Mouse (Mus musculus) midbrain, embryonic 16.5 days (tissue): Measurements from ENCODE around the gene March10. TPM values are rescaled to one million over a fixed set of nuclear protein-coding genes. Genes with fewer than 3 reads are reported as not detected.

ENCODE experiments used
- ATAC-seq: fragments of 200-750 bp; cut with Nextera tagmentation; 2 replicates; pipeline ENCODE4 v1.8.0; 2017; ENCODE audit warnings: moderate TSS enrichment
- H3K27ac ChIP-seq: fragments of 300-500 bp; sonication (generic); 2 replicates; pipeline ENCODE4 v1.5.1; 2014; ENCODE audit warnings: mild to moderate bottlenecking, low read length, mixed read lengths
- H3K27me3 ChIP-seq: fragments of 300-500 bp; sonication (generic); 2 replicates; pipeline ENCODE4 v1.6.1; 2014; ENCODE audit warnings: low read depth, low read length, mixed read lengths; ENCODE audit not compliant: control insufficient read depth, insufficient read depth
- H3K36me3 ChIP-seq: fragments of 300-500 bp; sonication (generic); 2 replicates; pipeline ENCODE4 v1.6.1; 2014; ENCODE audit warnings: mild to moderate bottlenecking, low read length, moderate library complexity, mixed read lengths; ENCODE audit not compliant: control insufficient read depth, insufficient read depth
- H3K4me1 ChIP-seq: fragments of 300-500 bp; sonication (generic); 2 replicates; pipeline ENCODE4 v1.6.1; 2014; ENCODE audit warnings: mild to moderate bottlenecking, low read length, mixed read lengths; ENCODE audit not compliant: control insufficient read depth, insufficient read depth
- H3K4me2 ChIP-seq: fragments of 300-500 bp; sonication (generic); 2 replicates; pipeline ENCODE4 v1.6.1; 2014; ENCODE audit warnings: mild to moderate bottlenecking, low read length, mixed read lengths
- H3K4me3 ChIP-seq: fragments of 300-500 bp; sonication (generic); 2 replicates; pipeline ENCODE4 v1.5.1; 2014; ENCODE audit warnings: low read depth, mild to moderate bottlenecking, low read length, moderate library complexity, mixed read lengths
- H3K9ac ChIP-seq: fragments of 300-500 bp; sonication (generic); 2 replicates; pipeline ENCODE4 v1.6.1; 2014; ENCODE audit warnings: low read depth, low read length, mixed read lengths
- H3K9me3 ChIP-seq: fragments of 300-500 bp; sonication (generic); replicated peaks from 2 replicates; pipeline ENCODE4 v1.6.1; 2014; ENCODE audit warnings: mild to moderate bottlenecking, low read length, mixed read lengths; ENCODE audit not compliant: control insufficient read depth, poor library complexity, severe bottlenecking
- WGBS: fragments of 180-500 bp; shearing (Covaris S2); extraction: QIAGEN DNeasy Blood & Tissue Kit; methylation state at CpG from one replicate; pipeline ENCODE4 v1.1.7; 2014; 5-methylcytosine and 5-hydroxymethylcytosine counted together
- polyA plus RNA-seq: library from polyadenylated mRNA; unstranded; fragments of >200 nt; fragmentation: Nextera tagmentation; extraction: Ambion mirVana; gene quantifications from 2 replicates; pipeline ENCODE4 v1.2.1, GENCODE M21; 2015

Gene March10
- polyA plus RNA-seq, 1 experiment from 2014 or later = 0.73 TPM

DNA sequence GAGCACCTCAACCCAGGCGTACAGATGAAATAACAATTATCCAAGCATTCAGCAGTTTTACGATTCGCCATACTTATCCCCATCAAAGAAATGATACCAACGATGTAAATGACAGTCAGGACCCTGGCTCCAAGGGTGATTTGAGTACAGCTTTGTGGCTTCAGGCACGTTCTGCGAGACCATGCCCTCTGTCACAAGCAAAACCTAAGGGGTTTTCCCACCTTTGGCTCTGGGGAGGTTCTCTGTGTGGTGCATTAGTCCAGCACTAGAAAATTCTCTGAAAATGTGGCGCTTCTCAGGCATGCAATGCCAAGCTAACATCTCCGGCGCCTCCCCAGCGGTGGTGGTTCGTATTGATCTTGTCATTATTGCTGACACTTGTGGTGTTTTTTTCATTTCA is 47.1 kb downstream of the March10 start:
- H3K27me3 ChIP-seq = no peaks in the 10 kb centered on the region
- H3K9me3 ChIP-seq = no peaks in the 10 kb centered on the region
- no peak overlapping the region for H3K9ac ChIP-seq
- 90% methylated on average over 11 of the region's 11 CpGs for WGBS
- no peak overlapping the region for H3K4me3 ChIP-seq
- H3K4me1 ChIP-seq = peaks cover 2% of the 10 kb centered on the region; the same call in 1 of the 2 replicates
- no peak for ATAC-seq
- no peak overlapping the region for H3K27ac ChIP-seq
- H3K36me3 ChIP-seq = no peaks in the 10 kb centered on the region
- no peak overlapping the region for H3K4me2 ChIP-seq

GRCm38 (mm10) chr11:105407846-105408441 is 48.6 kb downstream of the March10 start:
- H3K27ac ChIP-seq = no peak overlapping the region
- peaks cover 2% of the 10 kb centered on the region; the same call in 1 of the 2 replicates for H3K4me1 ChIP-seq
- WGBS = 40% methylated on average over 6 of the region's 6 CpGs
- no peaks in the 10 kb centered on the region for H3K36me3 ChIP-seq
- no peak overlapping the region for H3K9ac ChIP-seq
- no peak for ATAC-seq
- H3K9me3 ChIP-seq = no peaks in the 10 kb centered on the region
- no peak overlapping the region for H3K4me2 ChIP-seq
- no peaks in the 10 kb centered on the region for H3K27me3 ChIP-seq
- H3K4me3 ChIP-seq = no peak overlapping the region

DNA sequence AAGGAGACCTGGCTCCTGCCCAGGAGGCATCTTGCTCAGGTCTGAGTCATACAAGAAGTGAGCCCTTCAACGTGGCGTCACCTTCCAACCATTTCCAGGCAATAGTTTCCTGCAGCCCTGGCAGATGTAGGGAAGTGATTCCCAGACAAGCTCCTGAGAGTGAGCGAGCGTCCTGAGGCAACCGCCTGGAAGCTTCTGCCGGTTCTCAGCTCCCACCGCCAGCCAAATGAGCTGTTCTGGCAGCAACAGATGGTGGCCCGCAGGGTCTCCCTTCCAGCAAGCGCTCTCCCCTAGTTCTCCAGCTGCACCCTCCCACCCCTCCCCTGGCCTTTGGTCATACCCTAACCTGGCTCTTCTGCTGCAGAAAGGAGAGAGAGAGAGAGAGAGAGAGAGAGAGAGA is 54.2 kb downstream of the March10 start:
- no peaks in the 10 kb centered on the region for H3K4me1 ChIP-seq
- no peaks in the 10 kb centered on the region for H3K27me3 ChIP-seq
- 65% methylated on average over 9 of the region's 9 CpGs for WGBS
- H3K4me2 ChIP-seq = no peak overlapping the region
- no peaks in the 10 kb centered on the region for H3K9me3 ChIP-seq
- H3K9ac ChIP-seq = no peak overlapping the region
- no peaks in the 10 kb centered on the region for H3K36me3 ChIP-seq
- no peak overlapping the region for H3K27ac ChIP-seq
- no peak overlapping the region for H3K4me3 ChIP-seq
- no peak for ATAC-seq

DNA sequence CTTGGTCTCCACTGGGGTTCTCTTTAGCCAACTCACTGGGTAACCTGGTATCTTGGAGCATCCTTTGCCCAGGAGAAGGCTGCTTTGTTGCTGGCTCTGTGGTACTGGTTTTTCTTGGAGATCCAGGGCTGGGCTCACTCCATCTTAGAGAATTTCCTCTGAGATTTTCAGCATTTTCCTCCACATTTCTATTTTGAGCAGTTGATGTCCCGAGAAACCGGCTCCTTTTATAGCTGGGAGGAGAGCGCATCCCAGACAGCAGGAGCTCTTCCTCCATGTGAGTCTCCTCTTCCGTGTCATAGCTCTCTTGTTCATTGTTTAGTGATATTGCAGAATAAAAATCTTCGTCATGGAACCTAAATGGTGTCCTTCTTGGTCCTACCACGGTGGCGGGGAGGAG is 66.2 kb downstream of the March10 start:
- Histone ChIP-seq H3K9me3 (no peaks in the 10 kb centered on the region), H3K4me3 (no peak overlapping the region), H3K36me3 (no peaks in the 10 kb centered on the region), H3K4me1 (peaks cover 3% of the 10 kb centered on the region; the same call in 1 of the 2 replicates), H3K27ac (no peak overlapping the region), H3K9ac (no peak overlapping the region), H3K27me3 (no peaks in the 10 kb centered on the region), H3K4me2 (no peak overlapping the region)
- ATAC-seq = no peak
- WGBS = 90% methylated on average over 7 of the region's 7 CpGs

- Histone ChIP-seq H3K4me1 (peaks cover 3% of the 10 kb centered on the region; the same call in 1 of the 2 replicates), H3K9me3 (no peaks in the 10 kb centered on the region), H3K4me3 (no peak overlapping the region), H3K36me3 (no peaks in the 10 kb centered on the region), H3K27me3 (no peaks in the 10 kb centered on the region), H3K4me2 (no peak overlapping the region), H3K27ac (no peak overlapping the region), H3K9ac (no peak overlapping the region)
- WGBS = 39% methylated on average over 2 of the region's 2 CpGs
- ATAC-seq = peak; percentile 72
Observed at GRCm38 (mm10) chr11:105388636-105389035, 67.9 kb downstream of the March10 start.

GRCm38 (mm10) chr11:105385266-105385665 is 71.3 kb downstream of the March10 start:
- H3K4me1 ChIP-seq = peaks cover 3% of the 10 kb centered on the region; the same call in 1 of the 2 replicates
- H3K36me3 ChIP-seq = no peaks in the 10 kb centered on the region
- no peak for ATAC-seq
- H3K9ac ChIP-seq = no peak overlapping the region
- H3K4me2 ChIP-seq = no peak overlapping the region
- H3K27ac ChIP-seq = no peak overlapping the region
- WGBS = 78% methylated on average over 9 of the region's 9 CpGs
- H3K27me3 ChIP-seq = no peaks in the 10 kb centered on the region
- no peak overlapping the region for H3K4me3 ChIP-seq
- H3K9me3 ChIP-seq = no peaks in the 10 kb centered on the region

DNA sequence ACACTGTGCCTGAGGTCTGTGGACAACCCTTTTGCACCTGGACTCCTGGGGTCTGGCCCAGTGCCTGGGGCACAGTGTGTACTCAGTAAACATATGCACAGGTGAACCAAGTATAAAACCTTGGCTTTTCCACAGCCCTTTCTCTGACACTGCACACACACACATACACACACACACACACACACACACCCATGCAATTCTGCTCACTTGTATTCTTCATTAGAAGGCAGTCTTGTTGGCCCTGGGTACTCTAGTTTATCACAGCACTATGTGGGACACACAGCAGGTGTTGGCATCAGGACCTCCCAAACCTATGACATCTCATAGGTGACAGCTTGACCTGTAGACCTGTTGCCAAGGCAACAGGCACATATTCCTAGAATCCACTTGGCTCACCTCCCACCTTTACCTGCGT is 80.7 kb downstream of the March10 start:
- Histone ChIP-seq H3K36me3 (no peaks in the 10 kb centered on the region), H3K4me2 (no peak overlapping the region), H3K4me1 (no peaks in the 10 kb centered on the region), H3K4me3 (no peak overlapping the region), H3K27ac (no peak overlapping the region), H3K9me3 (no peaks in the 10 kb centered on the region), H3K27me3 (no peaks in the 10 kb centered on the region), H3K9ac (no peak overlapping the region)
- no peak for ATAC-seq
- WGBS = 89% methylated on average over 1 of the region's 1 CpGs

DNA sequence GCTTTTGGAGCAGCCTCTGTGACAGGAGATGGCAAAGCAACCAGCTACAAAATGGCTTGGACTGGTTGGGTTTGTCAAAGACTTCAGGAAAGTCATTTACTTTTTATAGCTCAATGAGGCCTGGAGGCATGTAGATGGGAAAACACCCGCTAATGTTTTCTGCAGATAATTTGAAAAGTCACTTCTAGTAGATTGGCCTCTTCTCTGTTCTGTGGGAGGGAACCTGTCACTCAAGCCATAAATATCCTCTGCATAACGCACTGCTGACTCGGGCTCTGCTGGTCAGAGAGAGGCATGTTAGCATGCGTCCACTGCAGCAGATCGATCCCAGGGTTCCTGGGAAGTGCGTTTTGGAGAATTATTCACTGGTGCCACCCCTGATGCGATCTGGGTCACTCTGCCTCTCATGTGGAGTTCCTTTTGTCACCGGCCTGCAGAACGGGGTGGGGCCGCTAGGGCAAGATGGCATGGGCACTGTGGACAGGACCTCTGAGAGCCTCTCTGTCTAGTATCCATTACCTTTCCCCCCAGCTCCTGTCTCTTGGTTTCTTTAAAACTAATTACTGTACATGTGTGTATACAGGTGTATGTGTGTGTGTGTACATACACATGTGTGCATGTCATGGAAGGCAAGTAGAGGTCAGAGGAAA is 81.9 kb downstream of the March10 start:
- WGBS = 75% methylated on average over 10 of the region's 10 CpGs
- Histone ChIP-seq H3K4me3 (no peak overlapping the region), H3K27me3 (no peaks in the 10 kb centered on the region), H3K4me2 (no peak overlapping the region), H3K4me1 (no peaks in the 10 kb centered on the region), H3K9me3 (no peaks in the 10 kb centered on the region), H3K9ac (no peak overlapping the region), H3K27ac (no peak overlapping the region), H3K36me3 (no peaks in the 10 kb centered on the region)
- ATAC-seq = no peak

DNA sequence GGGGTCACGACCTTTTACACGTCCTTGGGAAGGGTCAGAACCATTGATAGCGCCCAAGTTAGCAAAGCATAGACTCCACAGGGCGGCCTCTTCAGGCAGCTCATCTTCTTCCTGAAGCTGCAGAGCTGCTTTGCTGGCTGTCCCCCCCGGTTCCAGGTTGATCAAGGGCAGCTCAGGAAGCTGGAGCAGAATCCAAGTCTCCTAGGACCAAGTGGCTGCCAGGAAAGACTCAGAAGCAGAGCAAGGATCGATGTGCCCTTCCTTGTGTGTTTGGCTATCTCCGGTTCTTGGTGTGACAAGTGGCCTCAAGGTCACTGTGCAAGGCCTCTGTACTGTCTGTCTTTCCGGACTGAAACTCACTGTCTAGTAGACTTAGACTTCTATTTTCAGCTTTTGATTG is 82.7 kb downstream of the March10 start:
- 80% methylated on average over 8 of the region's 8 CpGs for WGBS
- Histone ChIP-seq H3K27ac (no peak overlapping the region), H3K4me2 (no peak overlapping the region), H3K9me3 (no peaks in the 10 kb centered on the region), H3K36me3 (no peaks in the 10 kb centered on the region), H3K4me3 (no peak overlapping the region), H3K27me3 (no peaks in the 10 kb centered on the region), H3K4me1 (no peaks in the 10 kb centered on the region), H3K9ac (no peak overlapping the region)
- ATAC-seq = no peak
